ENCODE assay signal across 9 mouse cellular contexts in genomic region chr6:145389904-145390303, GRCm38 (mm10).
DNase-seq lines count a peak whose midpoint lies in the region; ATAC-seq and TF ChIP-seq lines count a peak whose summit lies in the region.
"Had no signal": no experiment of that assay in that cellular context is flagged by ENCODE, and none has a peak within 500 bp of the region (broad histone marks: within the 10 kb centered on the region; RNA-seq: fewer than 3 reads in every experiment).

No protein-coding gene starts in this region.

- no peaks in the 10 kb centered on the region for H3K27me3 ChIP-seq in heart, embryonic 15.5 days
- H3K27me3 ChIP-seq in embryonic facial prominence, embryonic 11.5 days (ENCODE audit: control insufficient read depth, insufficient read depth, low read length) = no peaks in the 10 kb centered on the region
- no peaks in the 10 kb centered on the region for H3K27me3 ChIP-seq in myocyte (ENCODE audit: control insufficient read depth, insufficient read depth, insufficient read length)
- H3K27me3 ChIP-seq: CH12.LX had no signal

- TF ChIP-seq POLR2A in myocyte (IDR thresholded peaks at IDR 0.05; ENCODE audit: insufficient read length, low read depth) = no peak

- H3K9ac ChIP-seq in heart, embryonic 15.5 days = no peak overlapping the region
- H3K9ac ChIP-seq in embryonic facial prominence, embryonic 11.5 days (replicated peaks; ENCODE audit: low read length) = no peak overlapping the region

- H3K36me3 ChIP-seq in heart, embryonic 15.5 days = no peaks in the 10 kb centered on the region
- no peaks in the 10 kb centered on the region for H3K36me3 ChIP-seq in embryonic facial prominence, embryonic 11.5 days (replicated peaks; ENCODE audit: control insufficient read depth, insufficient read depth, low read depth, low read length)
- H3K36me3 ChIP-seq in myocyte (ENCODE audit: control insufficient read depth, insufficient read depth) = no peaks in the 10 kb centered on the region

- H3K27ac ChIP-seq in heart, embryonic 15.5 days = 0 out of 2 replicates have a peak overlapping the region, but pooled peaks have one; percentile 11
- no peak overlapping the region for H3K27ac ChIP-seq in embryonic facial prominence, embryonic 11.5 days (replicated peaks; ENCODE audit: low read depth, low read length)

- no peaks in the 10 kb centered on the region for H3K9me3 ChIP-seq in heart, embryonic 15.5 days (replicated peaks)
- H3K9me3 ChIP-seq in embryonic facial prominence, embryonic 11.5 days (replicated peaks; ENCODE audit: control insufficient read depth, low read length) = no peaks in the 10 kb centered on the region

- no peaks in the 10 kb centered on the region for H3K79me2 ChIP-seq in myocyte (ENCODE audit: control insufficient read depth, insufficient read depth)

- no peak overlapping the region for H3K4me2 ChIP-seq in heart, embryonic 15.5 days
- no peak overlapping the region for H3K4me2 ChIP-seq in embryonic facial prominence, embryonic 11.5 days (ENCODE audit: low read depth, low read length)
- H3K4me2 ChIP-seq in myocyte (ENCODE audit: low read depth) = peak overlapping the region; percentile 49

- no peak overlapping the region for H3ac ChIP-seq in myocyte (ENCODE audit: control insufficient read depth, insufficient read length)

- peak; percentile 32; the same call in 1 of the 2 replicates for ATAC-seq in heart, embryonic 15.5 days (replicated peaks; ENCODE audit: insufficient number of reproducible peaks, insufficient read depth, low FRiP score, low read depth)
- ATAC-seq in embryonic facial prominence, embryonic 11.5 days (replicated peaks; ENCODE audit: insufficient number of reproducible peaks, low FRiP score, low TSS enrichment, low read depth) = peak; percentile 79

- H3K4me3 ChIP-seq in heart, embryonic 15.5 days = no peak overlapping the region
- no peak overlapping the region for H3K4me3 ChIP-seq in embryonic facial prominence, embryonic 11.5 days (ENCODE audit: low read depth, low read length)
- no peak overlapping the region for H3K4me3 ChIP-seq in myocyte

- peaks cover 36% of the 10 kb centered on the region for H3K4me1 ChIP-seq in heart, embryonic 15.5 days (replicated peaks)
- H3K4me1 ChIP-seq in embryonic facial prominence, embryonic 11.5 days (ENCODE audit: control insufficient read depth, insufficient read depth, low read length) = no peaks in the 10 kb centered on the region

- no peak for DNase-seq in heart, adult 9 months (ENCODE audit: low spot score in 2 of 2)
- DNase-seq in embryonic facial prominence, embryonic 11.5 days (ENCODE audit: low spot score) = peak; percentile 24
- peak; percentile 86 to 92 for DNase-seq in layer of hippocampus, adult 18-20 months (ENCODE audit: low spot score in 2 of 2)
- DNase-seq in liver = no peak
- DNase-seq in urinary bladder, postnatal 36 days (ENCODE audit: low spot score in 2 of 2) = no peak
- DNase-seq in lung, postnatal 36 days = no peak

- WGBS in heart, embryonic 15.5 days = 55% methylated on average over 7 of the region's 7 CpGs
- WGBS in embryonic facial prominence, embryonic 11.5 days = 57% methylated on average over 7 of the region's 7 CpGs

TF ChIP-seq in myocyte, 11 proteins besides CTCF, POLR2A, EP300 and RAD21:
- TF ChIP-seq SRF (IDR thresholded peaks at IDR 0.05; ENCODE audit: control insufficient read depth, insufficient read length, low read depth) = no peak
- peak in 2 of 3 experiments; percentile 81 to 83 for TF ChIP-seq MYOD1 (IDR thresholded peaks at IDR 0.05; ENCODE audit: control insufficient read depth in 1 of 3, insufficient read length in 2 of 3, low read depth in 2 of 3)
- peak in 2 of 3 experiments; percentile 48 to 67 for TF ChIP-seq MYOG (IDR thresholded peaks at IDR 0.05; ENCODE audit: control insufficient read depth in 1 of 3, insufficient read depth in 1 of 3, insufficient read length in 2 of 3, low read depth in 2 of 3)

Comparison
In these comparisons a context has a peak if more than half of its experiments do, and no peak if none do; other contexts are left out.
1. DNase-seq: peak in embryonic facial prominence, embryonic 11.5 days (single experiment) and layer of hippocampus, adult 18-20 months (2 of 2); none in heart, adult 9 months (0 of 2), liver (single experiment), urinary bladder, postnatal 36 days (0 of 2) and lung, postnatal 36 days (single experiment).